Mouse (Mus musculus) midbrain, postnatal 0 days (tissue): Measurements from ENCODE around the gene Zfp354a. TPM values are rescaled to one million over a fixed set of nuclear protein-coding genes. Genes with fewer than 3 reads are reported as not detected.
"Not testable (repeated sequence)": the region's sequence is repeated elsewhere in the genome, so short reads cannot be mapped to it uniquely, and the experiment has no call there.

ENCODE experiments used
- ATAC-seq: fragments of 200-750 bp; cut with Nextera tagmentation; 2 replicates; pipeline ENCODE4 v1.8.0; 2017; ENCODE audit warnings: moderate number of reproducible peaks, mild to moderate bottlenecking, moderate TSS enrichment, moderate library complexity; ENCODE audit not compliant: low FRiP score
- DNase-seq: peaks from one replicate; pipeline ENCODE4 v3.0.0-alpha.2; 2015; ENCODE audit warnings: low spot score
- H3K27ac ChIP-seq: fragments of 300-500 bp; sonication (generic); 2 replicates; pipeline ENCODE4 v1.5.1; 2014; ENCODE audit warnings: low read depth, mild to moderate bottlenecking, low read length, mixed read lengths
- H3K27me3 ChIP-seq: fragments of 300-500 bp; sonication (generic); 2 replicates; pipeline ENCODE4 v1.6.1; 2014; ENCODE audit warnings: low read length, control low read depth, mixed read lengths; ENCODE audit not compliant: insufficient read depth
- H3K36me3 ChIP-seq: fragments of 300-500 bp; sonication (generic); 2 replicates; pipeline ENCODE4 v1.6.1; 2014; ENCODE audit warnings: low read length, control low read depth, mixed read lengths; ENCODE audit not compliant: insufficient read depth
- H3K4me1 ChIP-seq: fragments of 300-500 bp; sonication (generic); 2 replicates; pipeline ENCODE4 v1.6.1; 2014; ENCODE audit warnings: mild to moderate bottlenecking, control low read depth, antibody characterized with exemption, low read length, mixed read lengths; ENCODE audit not compliant: insufficient read depth
- H3K4me2 ChIP-seq: fragments of 300-500 bp; sonication (generic); 2 replicates; pipeline ENCODE4 v1.6.1; 2014; ENCODE audit warnings: low read depth, mild to moderate bottlenecking, low read length, mixed read lengths; ENCODE audit not compliant: poor library complexity, severe bottlenecking
- H3K4me3 ChIP-seq: fragments of 300-500 bp; sonication (generic); 2 replicates; pipeline ENCODE4 v1.5.1; 2014; ENCODE audit warnings: low read depth, mild to moderate bottlenecking, low read length, moderate library complexity
- H3K9ac ChIP-seq: fragments of 300-500 bp; sonication (generic); replicated peaks from 2 replicates; pipeline ENCODE4 v1.6.1; 2014; ENCODE audit warnings: mild to moderate bottlenecking, low read length, moderate library complexity, mixed read lengths; ENCODE audit not compliant: poor library complexity, severe bottlenecking
- H3K9me3 ChIP-seq: fragments of 300-500 bp; sonication (generic); 2 replicates; pipeline ENCODE4 v1.6.1; 2016; ENCODE audit warnings: low read length, control low read depth
- CTCF ChIP-seq: IDR thresholded peaks from 2 replicates; pipeline ENCODE4 v1.5.1; 2016; ENCODE audit warnings: antibody characterized with exemption, mild to moderate bottlenecking
- WGBS: fragments of 180-500 bp; shearing (Covaris S2); extraction: QIAGEN DNeasy Blood & Tissue Kit; methylation state at CpG from one replicate; pipeline ENCODE4 v1.1.7; 2014; 5-methylcytosine and 5-hydroxymethylcytosine counted together
- polyA plus RNA-seq: library from polyadenylated mRNA; unstranded; fragments of >200 nt; fragmentation: Nextera tagmentation; extraction: Ambion mirVana; gene quantifications from 2 replicates; pipeline ENCODE4 v1.2.1, GENCODE M21; 2015
- total RNA-seq: library from RNA; depleted of rRNA; stranded (reverse); fragments of >200 nt; gene quantifications from 2 replicates; pipeline ENCODE4 v1.2.3, GENCODE M21; 2014

Zfp354a gene
- total and polyA plus RNA-seq, 2 experiments from 2014 or later: 9.3 to 9.9 TPM

GRCm38 (mm10) chr11:51030225-51030624 lies 28.8 kb upstream of the Zfp354a start:
- Histone ChIP-seq H3K36me3 (no peaks in the 10 kb centered on the region), H3K4me1 (no peaks in the 10 kb centered on the region), H3K9me3 (no peaks in the 10 kb centered on the region), H3K27ac (no peak overlapping the region), H3K9ac (no peak overlapping the region), H3K27me3 (no peaks in the 10 kb centered on the region), H3K4me3 (no peak overlapping the region), H3K4me2 (no peak overlapping the region)
- DNase-seq (no peak), ATAC-seq (no peak)
- 80% methylated on average over 2 of the region's 2 CpGs for WGBS
- no peak for TF ChIP-seq CTCF

GRCm38 (mm10) chr11:51032851-51033250 lies 26.2 kb upstream of the Zfp354a start:
- H3K4me2 ChIP-seq: no peak overlapping the region
- H3K9me3 ChIP-seq: no peaks in the 10 kb centered on the region
- H3K4me3 ChIP-seq: no peak overlapping the region
- no peaks in the 10 kb centered on the region for H3K4me1 ChIP-seq
- TF ChIP-seq CTCF: peak; percentile 94
- peak; percentile 55 for DNase-seq
- no peaks in the 10 kb centered on the region for H3K36me3 ChIP-seq
- H3K27ac ChIP-seq: no peak overlapping the region
- H3K9ac ChIP-seq: no peak overlapping the region
- ATAC-seq: no peak
- no peaks in the 10 kb centered on the region for H3K27me3 ChIP-seq
- WGBS: 24% methylated on average over 1 of the region's 1 CpGs

DNA sequence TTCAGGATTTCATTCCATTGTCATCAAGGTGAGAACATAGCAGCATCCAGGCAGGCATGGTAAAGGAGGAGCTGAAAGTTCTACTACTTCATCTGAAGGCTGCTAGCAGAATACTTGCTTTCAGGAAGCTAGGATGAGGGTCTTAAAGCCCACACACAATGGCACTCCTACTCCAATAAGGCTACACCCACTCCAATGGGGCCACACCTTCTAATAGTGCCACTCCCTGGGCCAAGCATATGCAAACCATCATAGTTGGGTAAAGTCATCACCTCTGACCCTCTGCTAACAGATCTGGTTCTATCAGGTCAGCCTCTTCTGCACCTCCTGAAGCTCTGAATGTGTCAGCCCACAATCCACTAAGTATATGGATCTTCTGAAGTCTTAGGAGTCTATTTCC lies 24.9 kb upstream of the Zfp354a start:
- not testable (repeated sequence) for H3K36me3 ChIP-seq, H3K4me2 ChIP-seq, DNase-seq, H3K4me1 ChIP-seq, H3K9ac ChIP-seq, H3K4me3 ChIP-seq, ATAC-seq, H3K27me3 ChIP-seq, H3K27ac ChIP-seq, H3K9me3 ChIP-seq

GRCm38 (mm10) chr11:51035951-51036350 lies 23.1 kb upstream of the Zfp354a start:
- peak; percentile 42 for DNase-seq
- ATAC-seq: no peak
- Histone ChIP-seq H3K9me3 (no peaks in the 10 kb centered on the region), H3K4me2 (no peak overlapping the region), H3K9ac (no peak overlapping the region), H3K27me3 (no peaks in the 10 kb centered on the region), H3K27ac (no peak overlapping the region), H3K4me1 (no peaks in the 10 kb centered on the region), H3K4me3 (no peak overlapping the region), H3K36me3 (no peaks in the 10 kb centered on the region)
- 77% methylated on average over 2 of the region's 2 CpGs for WGBS
- no peak for TF ChIP-seq CTCF

DNA sequence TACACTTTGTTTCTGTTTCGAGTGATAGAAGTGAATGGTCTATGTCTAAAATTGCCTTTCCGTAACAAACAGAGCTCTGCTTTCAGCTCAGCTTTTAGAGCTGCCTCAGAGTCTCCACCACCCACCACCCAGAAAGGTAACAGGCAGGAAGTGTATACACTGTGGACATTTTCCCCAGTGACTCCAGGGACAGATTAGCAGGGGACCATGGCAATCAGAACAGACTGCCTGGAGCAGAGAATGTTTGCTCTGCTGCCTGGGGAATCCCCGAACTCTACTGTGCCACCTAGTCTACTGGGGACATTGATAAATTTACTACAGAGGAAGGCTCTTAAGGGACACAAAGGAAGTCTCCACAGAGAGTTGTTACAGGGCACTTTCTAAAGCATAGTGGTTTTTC lies 14.3 kb upstream of the Zfp354a start:
- 76% methylated on average over 3 of the region's 3 CpGs for WGBS

GRCm38 (mm10) chr11:51047809-51048208 lies 11.2 kb upstream of the Zfp354a start, which contains the start of gene Olfr1375:
Gene Olfr1375 (plus strand): TSS chr11:51048109.
- H3K4me1 ChIP-seq, ATAC-seq, DNase-seq, H3K9me3 ChIP-seq, H3K27me3 ChIP-seq, H3K36me3 ChIP-seq, H3K4me2 ChIP-seq, H3K4me3 ChIP-seq, H3K9ac ChIP-seq, H3K27ac ChIP-seq: not testable (repeated sequence)
- 79% methylated on average over 3 of the region's 3 CpGs for WGBS

More for the DNA sequence above, 14.3 kb upstream of the Zfp354a start:
- not testable (repeated sequence) for ATAC-seq, H3K27ac ChIP-seq, H3K4me2 ChIP-seq, H3K9me3 ChIP-seq, H3K27me3 ChIP-seq, H3K36me3 ChIP-seq, H3K9ac ChIP-seq, H3K4me3 ChIP-seq, DNase-seq, H3K4me1 ChIP-seq

- no peak for ATAC-seq
- H3K27ac ChIP-seq: no peak overlapping the region
Observed at GRCm38 (mm10) chr11:51051678-51052077, 7.4 kb upstream of the Zfp354a start.

More at GRCm38 (mm10) chr11:51051678-51052077, 7.4 kb upstream of the Zfp354a start:
- Histone ChIP-seq H3K9ac (no peak overlapping the region), H3K4me2 (no peak overlapping the region), H3K9me3 (no peaks in the 10 kb centered on the region), H3K27me3 (no peaks in the 10 kb centered on the region), H3K36me3 (no peaks in the 10 kb centered on the region), H3K4me3 (no peak overlapping the region), H3K4me1 (no peaks in the 10 kb centered on the region)
- TF ChIP-seq CTCF: no peak
- DNase-seq: no peak
- WGBS: 62% methylated on average over 2 of the region's 2 CpGs
